Mouse (Mus musculus): Measurements from ENCODE around the gene Tbc1d1.

Gene Tbc1d1

DNA sequence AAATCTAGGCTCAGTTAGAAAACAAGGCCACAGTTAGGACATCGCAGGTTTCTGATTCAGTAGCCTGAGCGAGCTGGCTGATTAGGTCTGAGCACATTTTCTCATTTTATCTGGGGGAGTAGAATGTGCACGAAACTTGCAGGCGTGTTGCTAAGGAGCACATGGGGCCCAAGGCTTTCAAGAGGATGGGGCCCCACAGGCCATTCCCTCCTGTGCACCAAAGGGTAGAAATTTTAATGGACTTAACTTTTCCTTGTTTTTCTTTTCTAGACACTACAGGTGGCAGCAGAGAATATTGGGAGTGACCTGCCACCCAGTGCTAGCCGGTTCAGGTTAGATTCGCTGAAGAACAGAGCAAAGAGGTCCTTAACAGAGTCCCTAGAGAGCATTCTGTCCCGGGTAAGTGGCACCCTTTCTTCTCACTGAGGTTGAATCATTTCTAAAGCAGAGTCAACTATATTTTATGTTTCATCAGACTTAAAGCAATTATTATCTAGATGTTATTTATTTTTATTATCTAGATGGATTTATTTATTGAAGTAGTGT, 121.6 kb downstream of the Tbc1d1 start:
- no peak for DNase-seq (ENCODE audit: low spot score in 2 of 2)

- DNase-seq (ENCODE audit: low spot score in 2 of 2): no peak
These were observed 123.6 kb downstream of the Tbc1d1 start for GRCm38 (mm10) chr5:64279668-64280067.

DNA sequence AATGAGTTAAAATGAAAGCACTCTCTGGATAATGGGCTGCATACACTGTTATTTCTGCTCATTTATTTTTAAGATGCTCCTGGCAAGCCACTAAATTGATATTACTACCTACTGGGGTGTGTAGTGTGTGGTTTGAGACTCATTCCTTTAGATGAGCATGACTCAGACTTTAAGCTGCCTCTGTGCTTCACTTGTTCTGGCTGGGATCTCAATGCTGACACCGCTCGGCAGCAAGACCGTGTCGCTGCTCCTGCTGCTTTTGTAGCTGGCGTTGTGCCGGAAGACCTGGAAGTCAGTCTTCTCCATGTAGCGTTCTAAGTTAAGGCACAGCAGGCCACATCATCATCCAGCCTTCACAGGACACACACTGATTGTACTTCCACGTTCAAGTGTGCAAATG, 124.1 kb downstream of the Tbc1d1 start:
- DNase-seq (ENCODE audit: low spot score in 2 of 2): no peak

DNA sequence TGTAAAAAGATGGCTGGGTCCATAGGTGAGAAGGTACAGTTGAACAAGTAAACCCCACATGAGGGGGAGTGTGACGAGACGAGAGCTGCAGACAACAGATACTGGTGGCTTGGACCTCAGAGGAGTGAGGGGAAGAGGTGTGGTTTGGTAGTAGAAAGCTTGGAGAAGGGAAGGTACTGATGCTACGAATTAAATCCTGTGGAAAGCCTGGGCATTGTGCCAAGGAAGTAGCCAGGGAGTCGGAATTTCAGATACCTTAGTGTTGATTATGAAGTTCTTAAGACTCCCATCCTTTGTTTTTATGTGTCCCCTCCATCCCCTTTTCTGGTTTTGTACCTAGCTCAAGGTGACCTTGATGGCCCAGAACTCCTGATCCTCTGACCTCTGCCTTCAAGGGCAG, 124.5 kb downstream of the Tbc1d1 start:
- no peak for DNase-seq (ENCODE audit: low spot score in 2 of 2)

DNA sequence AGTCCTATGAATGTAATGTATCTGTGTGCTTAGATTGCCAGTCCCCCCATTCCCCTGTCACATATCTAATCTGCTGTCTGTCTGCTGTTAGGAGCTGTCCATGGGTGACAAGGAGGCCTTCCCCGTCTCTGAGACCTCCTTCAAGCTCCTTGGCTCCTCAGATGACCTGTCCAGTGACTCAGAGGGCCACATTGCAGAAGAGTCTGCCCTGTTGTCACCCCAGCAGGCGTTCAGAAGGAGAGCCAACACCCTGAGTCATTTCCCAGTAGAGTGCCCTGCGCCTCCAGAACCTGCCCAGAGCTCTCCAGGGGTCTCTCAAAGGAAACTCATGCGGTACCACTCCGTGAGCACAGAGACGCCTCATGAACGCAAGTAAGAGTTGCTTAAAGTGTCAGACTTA, 125.6 kb downstream of the Tbc1d1 start:
- DNase-seq (ENCODE audit: low spot score in 2 of 2): no peak

- no peak for DNase-seq (ENCODE audit: low spot score in 2 of 2)
These were observed 126.5 kb downstream of the Tbc1d1 start for GRCm38 (mm10) chr5:64282594-64282993.

- no peak for DNase-seq (ENCODE audit: low spot score in 2 of 2)
These were observed 129.2 kb downstream of the Tbc1d1 start for GRCm38 (mm10) chr5:64285289-64285688.

- no peak for DNase-seq (ENCODE audit: low spot score in 2 of 2)
These were observed 129.7 kb downstream of the Tbc1d1 start for GRCm38 (mm10) chr5:64285851-64286250.

DNA sequence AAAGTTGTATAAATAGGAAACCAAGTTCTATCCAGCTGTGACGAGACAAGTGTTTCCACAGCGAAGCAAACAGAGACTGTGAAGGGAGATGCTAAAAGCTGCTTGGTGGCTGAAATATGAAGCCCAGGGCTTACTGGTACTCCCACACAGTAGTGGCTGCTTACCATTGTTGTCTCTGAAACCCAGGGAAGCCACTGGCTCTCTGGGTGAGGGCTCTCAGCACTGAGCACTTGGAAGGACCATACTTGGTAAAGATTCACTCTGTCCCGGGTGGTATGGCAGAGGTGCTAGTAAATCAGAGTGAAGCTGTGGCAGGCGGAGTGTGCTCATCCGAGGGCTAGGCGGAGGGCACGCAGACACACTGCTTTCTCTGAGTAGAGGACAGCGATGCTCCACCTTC, 131.2 kb downstream of the Tbc1d1 start:
- DNase-seq (ENCODE audit: low spot score in 2 of 2): no peak

DNA sequence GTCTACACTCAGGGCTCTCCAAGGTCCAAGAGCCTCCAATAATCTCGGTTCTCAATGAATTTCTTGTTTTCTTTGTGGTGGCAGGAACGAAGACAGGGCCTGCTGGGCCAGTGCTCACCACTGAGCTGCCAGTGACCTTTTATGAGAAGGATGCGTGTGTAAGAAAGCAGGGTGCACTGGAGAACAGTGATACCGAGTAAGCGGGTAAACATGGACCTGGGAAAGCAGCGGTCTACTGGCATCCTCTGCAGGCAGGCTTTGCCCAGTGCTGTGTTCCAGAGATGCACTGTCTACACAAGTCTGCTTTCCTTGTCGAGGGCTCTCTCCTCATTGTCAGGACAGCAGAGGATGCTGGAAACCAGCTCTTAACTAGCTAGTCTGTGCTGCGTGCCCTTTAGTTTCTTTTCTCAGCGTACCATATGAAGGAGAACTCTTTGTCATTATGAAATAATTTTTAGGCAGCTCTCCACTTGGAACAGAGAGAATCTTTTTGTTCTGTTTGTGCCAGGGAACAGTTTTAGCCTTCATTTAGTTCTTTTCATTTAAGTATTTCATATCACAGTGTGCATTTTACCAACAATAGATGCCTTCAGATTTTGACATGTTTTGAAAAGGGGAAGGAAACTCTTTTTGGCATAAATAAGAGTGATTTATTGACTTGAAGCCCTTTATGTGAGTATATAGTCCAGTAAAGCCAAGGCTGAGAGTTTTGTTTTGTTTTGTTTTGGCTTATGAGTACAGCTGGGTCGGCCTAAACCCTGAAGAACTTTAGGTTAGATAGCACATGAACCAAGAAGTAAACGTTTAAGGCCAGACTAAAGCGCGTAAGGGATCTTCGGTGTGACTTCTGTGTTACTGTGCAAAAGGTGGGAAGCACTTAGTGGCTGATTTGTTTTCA, 132.2 kb downstream of the Tbc1d1 start:
- DNase-seq (ENCODE audit: low spot score in 2 of 2): no peak

DNA sequence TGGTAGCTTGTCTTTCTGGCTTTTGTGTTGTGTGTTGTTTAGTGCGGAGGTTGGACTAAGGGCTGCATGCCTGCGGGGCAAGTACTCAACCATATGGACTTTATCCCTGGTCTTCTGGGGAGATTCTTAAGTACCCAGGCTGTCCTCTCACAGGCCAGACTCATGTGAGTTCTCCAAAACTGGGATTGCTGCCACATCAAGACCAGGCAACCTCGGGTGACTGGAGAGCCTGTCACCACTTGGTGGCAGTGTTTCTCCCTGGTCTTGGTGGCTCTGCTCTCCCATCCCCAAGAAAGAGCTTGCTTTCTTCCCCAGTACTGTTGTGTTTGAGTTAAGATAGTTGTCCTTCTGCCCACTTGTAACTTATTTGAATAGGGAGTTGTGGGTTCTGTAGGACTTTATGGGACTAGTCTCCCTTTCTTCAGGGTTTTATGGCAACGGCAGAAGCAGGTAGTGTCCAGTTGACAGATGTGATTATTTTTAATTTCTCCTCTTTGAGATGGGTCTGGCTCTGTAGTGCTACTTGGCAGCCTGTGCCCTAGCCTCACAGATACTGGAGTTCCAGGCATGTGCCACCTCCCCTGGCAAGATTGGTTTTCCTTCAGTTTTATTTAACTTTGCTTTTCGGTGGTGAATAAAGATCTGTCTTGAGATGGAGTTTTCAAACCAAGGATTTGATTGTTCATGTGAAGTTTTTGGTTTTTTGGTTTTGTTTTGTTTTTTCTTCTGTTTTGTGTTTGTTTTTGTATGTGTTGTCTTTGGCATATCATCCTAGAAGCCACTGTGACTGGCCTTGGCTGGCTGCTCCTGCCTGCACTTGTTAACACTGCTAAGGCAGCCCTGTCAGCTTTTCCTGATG, 133.3 kb downstream of the Tbc1d1 start:
- peak; percentile 89 to 91 for DNase-seq (ENCODE audit: low spot score in 2 of 2)

GRCm38 (mm10) chr5:64290061-64290345, 133.9 kb downstream of the Tbc1d1 start:
- no peak for DNase-seq (ENCODE audit: low spot score in 2 of 2)

GRCm38 (mm10) chr5:64291657-64292056, 135.6 kb downstream of the Tbc1d1 start:
- DNase-seq (ENCODE audit: low spot score in 2 of 2): no peak

DNA sequence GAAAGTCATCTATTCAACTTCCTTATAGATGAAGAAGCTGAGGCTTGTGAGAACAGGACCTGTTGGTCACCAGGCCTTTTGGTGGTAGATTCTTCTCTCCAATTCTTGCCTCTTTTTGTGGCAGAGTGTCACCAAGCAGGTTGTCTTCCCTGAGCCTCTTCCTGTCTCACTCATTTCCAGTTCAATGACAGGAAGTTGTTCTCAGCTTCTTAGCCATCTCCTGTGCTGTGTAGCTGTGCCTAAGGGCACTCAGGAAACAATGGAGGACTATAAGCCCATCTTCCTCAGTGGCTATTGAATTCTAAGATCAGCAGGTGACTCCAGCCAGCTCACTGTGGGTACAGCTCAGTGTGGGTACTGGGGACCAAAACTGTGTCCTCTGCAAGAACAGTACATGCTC, 139.5 kb downstream of the Tbc1d1 start:
- no peak for DNase-seq (ENCODE audit: low spot score in 2 of 2)

DNA sequence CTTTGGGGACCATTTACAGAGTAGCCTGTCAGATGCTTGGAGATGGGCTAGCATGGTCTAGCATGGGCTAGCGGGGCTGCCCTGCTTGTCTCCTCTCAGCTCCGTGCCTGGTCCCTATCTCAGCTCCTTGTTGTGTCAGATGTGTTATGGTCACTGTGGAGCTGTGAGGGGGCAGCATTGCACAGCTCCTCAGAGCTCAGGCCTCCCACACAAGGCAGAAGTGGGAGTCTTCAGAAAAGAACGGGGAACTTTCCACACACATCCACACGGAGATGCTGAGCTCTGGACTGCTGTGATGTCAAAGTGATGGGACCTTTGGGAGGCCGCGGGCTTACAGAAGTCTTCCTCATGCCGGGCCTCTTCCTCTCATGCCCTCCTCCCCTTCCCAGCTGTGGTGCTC, 140.2 kb downstream of the Tbc1d1 start:
- no peak for DNase-seq (ENCODE audit: low spot score in 2 of 2)

- DNase-seq (ENCODE audit: low spot score in 2 of 2): no peak
These were observed 141.0 kb downstream of the Tbc1d1 start for GRCm38 (mm10) chr5:64297100-64297499.

GRCm38 (mm10) chr5:64298331-64299036, 142.4 kb downstream of the Tbc1d1 start:
- no peak for DNase-seq (ENCODE audit: low spot score in 2 of 2)

- no peak for DNase-seq (ENCODE audit: low spot score in 2 of 2)
These were observed 143.6 kb downstream of the Tbc1d1 start for GRCm38 (mm10) chr5:64299508-64300324.

GRCm38 (mm10) chr5:64301246-64301645, 145.1 kb downstream of the Tbc1d1 start:
- no peak for DNase-seq (ENCODE audit: low spot score in 2 of 2)

- DNase-seq (ENCODE audit: low spot score in 2 of 2): no peak
These were observed 151.2 kb downstream of the Tbc1d1 start for GRCm38 (mm10) chr5:64307289-64307688.

- DNase-seq (ENCODE audit: low spot score in 2 of 2): no peak
These were observed 156.2 kb downstream of the Tbc1d1 start for GRCm38 (mm10) chr5:64312295-64312694.

Data from right cerebral cortex, postnatal 10 days (tissue).